Mouse (Mus musculus): Measurements from ENCODE around the gene Mr1. TPM values are rescaled to one million over a fixed set of nuclear protein-coding genes. Genes with fewer than 3 reads are reported as not detected.

Gene Mr1
- total RNA-seq, 1 experiment = not detected

DNA sequence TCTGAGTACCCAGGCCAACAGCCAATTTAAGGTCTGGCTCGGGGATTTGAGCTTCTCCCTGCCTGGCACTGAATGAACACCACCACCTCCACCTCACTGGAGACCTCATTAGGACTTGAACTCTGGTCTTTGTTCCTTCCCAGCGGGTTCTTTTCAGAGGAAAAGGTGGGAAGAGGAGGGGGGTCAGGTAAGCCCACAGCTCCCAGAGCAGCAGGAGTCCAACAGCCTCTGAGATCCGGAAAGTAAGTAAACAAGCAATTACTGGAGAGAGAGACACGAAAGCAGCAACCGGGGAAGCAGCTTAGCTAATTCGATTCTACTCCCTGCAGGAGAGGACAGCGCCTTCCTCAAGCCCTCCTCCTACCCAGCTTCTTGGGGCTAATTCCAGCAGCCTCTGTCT is 60.2 kb downstream of the Mr1 start:
- Histone ChIP-seq H3K36me3 (ENCODE audit: control insufficient read depth, insufficient read depth, low read length, poor library complexity, severe bottlenecking) (no peaks in the 10 kb centered on the region), H3K4me1 (ENCODE audit: control insufficient read depth in 2 of 2, insufficient read depth in 2 of 2, low read length in 2 of 2, poor library complexity in 1 of 2) (peaks cover 9 to 16% of the 10 kb centered on the region in 2 experiments; a peak in 3 of 4 replicates), H3K9ac (ENCODE audit: insufficient read depth, low read depth, low read length, poor library complexity, severe bottlenecking) (no peak overlapping the region), H3K9me3 (ENCODE audit: control insufficient read depth, insufficient read depth, low read depth, low read length) (no peaks in the 10 kb centered on the region), H3K4me3 (ENCODE audit: insufficient read depth in 1 of 2, low read depth in 1 of 2, low read length in 2 of 2, poor library complexity in 1 of 2, severe bottlenecking in 1 of 2) (no peak overlapping the region), H3K27ac (ENCODE audit: insufficient read depth, low read depth, low read length, poor library complexity, severe bottlenecking) (no peak overlapping the region)
- no peak for TF ChIP-seq CHD2 (IDR thresholded peaks at IDR 0.05; ENCODE audit: low read depth, low read length)
- TF ChIP-seq ZNF384 (IDR thresholded peaks at IDR 0.05; ENCODE audit: low read depth, low read length) = no peak
- no peak for TF ChIP-seq ZC3H11A (IDR thresholded peaks at IDR 0.05; ENCODE audit: borderline replicate concordance, low read depth, low read length)
- DNase-seq (ENCODE audit: low read depth, low spot score) = no peak
- in situ Hi-C loops (cut with MboI; ENCODE audit: low sequenced_read_pairs in 2 of 2, unreplicated experiment in 2 of 2) = loop anchor here (25.0 kb wide), 1 partner anchor 651 kb away; no protein-coding TSS in a partner anchor

DNA sequence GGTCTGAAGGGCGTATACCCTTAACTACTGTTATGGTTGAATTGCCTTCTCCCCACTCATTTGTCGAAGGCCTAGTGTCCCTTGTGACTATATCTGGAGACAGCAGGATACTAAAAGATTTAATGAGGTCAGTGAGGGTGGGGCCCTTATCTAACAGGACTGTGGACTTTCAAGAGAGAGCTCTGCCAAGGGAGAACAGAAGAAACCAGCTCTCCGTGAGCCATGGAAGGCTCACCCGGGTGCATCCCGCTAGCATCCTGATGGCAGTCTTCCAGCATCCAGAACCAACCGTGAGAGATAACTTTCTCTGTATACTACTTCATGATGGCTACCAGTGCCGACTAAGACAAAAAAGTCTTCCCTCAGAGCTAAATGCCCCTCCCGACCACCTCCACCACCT is 61.8 kb downstream of the Mr1 start:
- Histone ChIP-seq H3K4me1 (ENCODE audit: control insufficient read depth in 2 of 2, insufficient read depth in 2 of 2, low read length in 2 of 2, poor library complexity in 1 of 2) (peaks cover 9 to 18% of the 10 kb centered on the region in 2 experiments; a peak in 3 of 4 replicates), H3K27ac (ENCODE audit: insufficient read depth, low read depth, low read length, poor library complexity, severe bottlenecking) (no peak overlapping the region), H3K9ac (ENCODE audit: insufficient read depth, low read depth, low read length, poor library complexity, severe bottlenecking) (no peak overlapping the region), H3K36me3 (ENCODE audit: control insufficient read depth, insufficient read depth, low read length, poor library complexity, severe bottlenecking) (no peaks in the 10 kb centered on the region), H3K9me3 (ENCODE audit: control insufficient read depth, insufficient read depth, low read depth, low read length) (no peaks in the 10 kb centered on the region), H3K4me3 (ENCODE audit: insufficient read depth in 1 of 2, low read depth in 1 of 2, low read length in 2 of 2, poor library complexity in 1 of 2, severe bottlenecking in 1 of 2) (no peak overlapping the region)
- TF ChIP-seq ZC3H11A (IDR thresholded peaks at IDR 0.05; ENCODE audit: borderline replicate concordance, low read depth, low read length) (no peak), CHD2 (IDR thresholded peaks at IDR 0.05; ENCODE audit: low read depth, low read length) (no peak), ZNF384 (IDR thresholded peaks at IDR 0.05; ENCODE audit: low read depth, low read length) (no peak), HCFC1 (IDR thresholded peaks at IDR 0.05; ENCODE audit: borderline replicate concordance, insufficient read depth, low read length) (no peak), MAFK (IDR thresholded peaks at IDR 0.05; ENCODE audit: insufficient read depth, low read depth, low read length) (no peak)
- DNase-seq (ENCODE audit: low read depth, low spot score) = no peak
- in situ Hi-C loops (cut with MboI; ENCODE audit: low sequenced_read_pairs in 2 of 2, unreplicated experiment in 2 of 2) = loop anchor here (25.0 kb wide), 1 partner anchor 652 kb away; no protein-coding TSS in a partner anchor

GRCm38 (mm10) chr1:155083271-155084265 is 63.0 kb downstream of the Mr1 start:
- Histone ChIP-seq H3K4me3 (ENCODE audit: insufficient read depth in 1 of 2, low read depth in 1 of 2, low read length in 2 of 2, poor library complexity in 1 of 2, severe bottlenecking in 1 of 2) (peak overlapping the region; percentile 60 to 81), H3K9ac (ENCODE audit: insufficient read depth, low read depth, low read length, poor library complexity, severe bottlenecking) (peak overlapping the region; percentile 74), H3K9me3 (ENCODE audit: control insufficient read depth, insufficient read depth, low read depth, low read length) (no peaks in the 10 kb centered on the region), H3K27ac (ENCODE audit: insufficient read depth, low read depth, low read length, poor library complexity, severe bottlenecking) (peak overlapping the region; percentile 13; the same call in 1 of the 2 replicates), H3K4me1 (ENCODE audit: control insufficient read depth in 2 of 2, insufficient read depth in 2 of 2, low read length in 2 of 2, poor library complexity in 1 of 2) (peaks cover 9 to 18% of the 10 kb centered on the region in 2 experiments; a peak in 3 of 4 replicates), H3K36me3 (ENCODE audit: control insufficient read depth, insufficient read depth, low read length, poor library complexity, severe bottlenecking) (no peaks in the 10 kb centered on the region)
- in situ Hi-C loops (cut with MboI; ENCODE audit: low sequenced_read_pairs in 2 of 2, unreplicated experiment in 2 of 2) = loop anchor here (25.0 kb wide), 1 partner anchor 654 kb away; no protein-coding TSS in a partner anchor
- no peak for TF ChIP-seq HCFC1 (IDR thresholded peaks at IDR 0.05; ENCODE audit: borderline replicate concordance, insufficient read depth, low read length)
- no peak for TF ChIP-seq CHD2 (IDR thresholded peaks at IDR 0.05; ENCODE audit: low read depth, low read length)
- no peak for TF ChIP-seq ZC3H11A (IDR thresholded peaks at IDR 0.05; ENCODE audit: borderline replicate concordance, low read depth, low read length)
- TF ChIP-seq ZNF384 (IDR thresholded peaks at IDR 0.05; ENCODE audit: low read depth, low read length) = no peak
- no peak for TF ChIP-seq MAFK (IDR thresholded peaks at IDR 0.05; ENCODE audit: insufficient read depth, low read depth, low read length)
- DNase-seq (ENCODE audit: low read depth, low spot score) = no peak

DNA sequence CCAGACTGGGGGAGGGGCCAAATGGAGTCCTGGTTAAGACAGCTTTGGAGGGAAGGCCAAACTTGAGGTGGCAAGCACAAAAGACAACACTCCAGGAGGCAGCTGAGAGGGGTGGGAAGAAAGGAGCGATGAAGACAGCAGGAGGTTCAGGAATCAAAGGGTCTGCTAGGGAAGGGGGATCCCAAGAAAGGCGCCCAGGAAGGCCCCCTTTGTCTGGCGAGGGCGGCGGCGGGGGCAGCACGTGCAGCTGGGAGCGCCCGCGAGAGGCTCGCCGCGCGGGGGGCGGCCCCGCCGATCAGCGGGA is 63.7 kb downstream of the Mr1 start:
- no peak for DNase-seq (ENCODE audit: low read depth, low spot score)
- Histone ChIP-seq H3K27ac (ENCODE audit: insufficient read depth, low read depth, low read length, poor library complexity, severe bottlenecking) (peak overlapping the region; percentile 13; the same call in 1 of the 2 replicates), H3K9ac (ENCODE audit: insufficient read depth, low read depth, low read length, poor library complexity, severe bottlenecking) (peak overlapping the region; percentile 73), H3K36me3 (ENCODE audit: control insufficient read depth, insufficient read depth, low read length, poor library complexity, severe bottlenecking) (no peaks in the 10 kb centered on the region), H3K4me1 (ENCODE audit: control insufficient read depth in 2 of 2, insufficient read depth in 2 of 2, low read length in 2 of 2, poor library complexity in 1 of 2) (peaks cover 9 to 18% of the 10 kb centered on the region in 2 experiments; a peak in 3 of 4 replicates), H3K4me3 (ENCODE audit: insufficient read depth in 1 of 2, low read depth in 1 of 2, low read length in 2 of 2, poor library complexity in 1 of 2, severe bottlenecking in 1 of 2) (peak overlapping the region; percentile 48 to 81), H3K9me3 (ENCODE audit: control insufficient read depth, insufficient read depth, low read depth, low read length) (no peaks in the 10 kb centered on the region)
- in situ Hi-C loops (cut with MboI; ENCODE audit: low sequenced_read_pairs in 2 of 2, unreplicated experiment in 2 of 2) = loop anchor here (25.0 kb wide), 1 partner anchor 654 kb away; no protein-coding TSS in a partner anchor
- no peak for TF ChIP-seq ZC3H11A (IDR thresholded peaks at IDR 0.05; ENCODE audit: borderline replicate concordance, low read depth, low read length)
- TF ChIP-seq HCFC1 (IDR thresholded peaks at IDR 0.05; ENCODE audit: borderline replicate concordance, insufficient read depth, low read length) = no peak
- TF ChIP-seq MAFK (IDR thresholded peaks at IDR 0.05; ENCODE audit: insufficient read depth, low read depth, low read length) = no peak
- TF ChIP-seq CHD2 (IDR thresholded peaks at IDR 0.05; ENCODE audit: low read depth, low read length) = no peak
- TF ChIP-seq ZNF384 (IDR thresholded peaks at IDR 0.05; ENCODE audit: low read depth, low read length) = no peak
